Mouse (Mus musculus): ENCODE results near the gene Stpg1.

DNA sequence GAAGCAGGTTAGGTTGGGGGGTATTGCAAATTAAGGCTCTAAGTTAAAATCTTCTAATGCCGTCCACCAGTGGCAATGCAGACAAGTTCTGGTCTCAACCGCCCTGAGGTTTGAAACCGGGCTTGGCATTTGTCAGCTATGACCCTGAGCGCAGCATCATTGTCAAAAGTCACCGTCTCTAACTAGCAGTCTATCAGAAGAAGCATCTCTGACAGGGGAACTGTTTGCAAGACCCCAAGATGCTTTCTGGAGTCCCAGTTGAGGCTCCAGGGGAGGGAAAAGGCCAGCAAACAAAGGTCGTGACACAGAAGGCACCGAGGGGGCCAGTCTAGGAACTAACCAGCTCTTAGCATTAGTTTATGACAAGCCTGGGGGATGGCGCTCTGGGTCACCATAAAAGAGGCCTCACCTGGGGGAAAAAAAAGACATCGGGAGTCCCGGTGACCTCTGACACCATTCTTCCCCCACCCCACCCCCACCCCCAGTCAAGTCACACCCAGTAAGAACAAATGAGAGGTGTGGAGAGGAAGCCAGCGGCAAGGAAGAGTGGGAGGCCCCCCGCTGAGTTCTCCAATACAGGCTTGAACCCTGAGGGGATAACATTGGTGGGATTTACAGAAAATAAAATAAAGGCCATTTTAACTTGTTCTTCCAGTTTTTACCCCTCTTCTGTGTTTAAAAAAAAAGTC, 86.8 kb downstream of the Stpg1 start:
- TF ChIP-seq CTCF (IDR thresholded peaks at IDR 0.05; ENCODE audit: low read depth) (no peak), EP300 (IDR thresholded peaks at IDR 0.05; ENCODE audit: low read depth) (no peak)
